Comparison of ENCODE assay signal across 39 mouse cellular contexts in genomic region chr3:96416056-96416455, GRCm38 (mm10). TPM values are rescaled to one million over a fixed set of nuclear protein-coding genes. Genes with fewer than 3 reads are reported as not detected.
"Had no signal": no experiment of that assay in that cellular context is flagged by ENCODE, and none has a peak within 500 bp of the region (broad histone marks: within the 10 kb centered on the region; RNA-seq: fewer than 3 reads in every experiment).

No protein-coding gene starts in this region.

- DNase-seq: cerebellum, adult 8-10 months; cerebellum, adult 9-10 months; cerebellum, adult 9-11 months; cerebellum, postnatal 10 days; cerebellum, postnatal 14 days; cerebellum, postnatal 25 days; cerebellum, postnatal 36 days; embryo, embryonic 11 days; forebrain, postnatal 0 days; gastrocnemius, adult 2 months; gastrocnemius, postnatal 10 days; gastrocnemius, postnatal 14 days; gastrocnemius, postnatal 25 days; gastrocnemius, postnatal 36 days; heart, adult 11 months; heart, adult 18-20 months; heart, adult 2 months had no signal

- H3K36me3 ChIP-seq: embryonic facial prominence, embryonic 15.5 days; forebrain, embryonic 12.5 days; forebrain, embryonic 15.5 days had no signal

- H3K4me2 ChIP-seq: embryonic facial prominence, embryonic 12.5 days; embryonic facial prominence, embryonic 13.5 days; embryonic facial prominence, embryonic 15.5 days; forebrain, embryonic 12.5 days; forebrain, embryonic 13.5 days; forebrain, embryonic 15.5 days had no signal

- H3K27me3 ChIP-seq: embryonic facial prominence, embryonic 15.5 days had no signal

- H3K4me1 ChIP-seq: embryonic facial prominence, embryonic 12.5 days; embryonic facial prominence, embryonic 15.5 days had no signal

- H3K4me3 ChIP-seq: embryonic facial prominence, embryonic 10.5 days; embryonic facial prominence, embryonic 12.5 days; embryonic facial prominence, embryonic 13.5 days; embryonic facial prominence, embryonic 15.5 days; forebrain, embryonic 10.5 days; forebrain, embryonic 12.5 days; forebrain, embryonic 13.5 days; forebrain, embryonic 15.5 days; gastrocnemius, adult 2 months; heart, adult 2 months had no signal

- ATAC-seq: forebrain, embryonic 13.5 days; forebrain, embryonic 14.5 days; forebrain, embryonic 15.5 days; forebrain, embryonic 16.5 days; forebrain, postnatal 0 days had no signal

- H3K9ac ChIP-seq: embryonic facial prominence, embryonic 12.5 days; embryonic facial prominence, embryonic 13.5 days; embryonic facial prominence, embryonic 15.5 days; forebrain, embryonic 12.5 days; forebrain, embryonic 13.5 days; forebrain, embryonic 15.5 days; forebrain, postnatal 0 days had no signal

- H3K27ac ChIP-seq: embryonic facial prominence, embryonic 10.5 days; embryonic facial prominence, embryonic 12.5 days; embryonic facial prominence, embryonic 13.5 days; embryonic facial prominence, embryonic 15.5 days; forebrain, embryonic 10.5 days; forebrain, embryonic 12.5 days; forebrain, embryonic 13.5 days; forebrain, embryonic 15.5 days; gastrocnemius, adult 2 months; heart, adult 2 months had no signal

- H3K9me3 ChIP-seq: embryonic facial prominence, embryonic 10.5 days; embryonic facial prominence, embryonic 12.5 days; embryonic facial prominence, embryonic 13.5 days; embryonic facial prominence, embryonic 15.5 days; forebrain, embryonic 10.5 days; forebrain, embryonic 12.5 days; forebrain, embryonic 13.5 days; forebrain, embryonic 15.5 days had no signal

RNA-seq across cellular contexts. Expression of gene BC107364, which starts 36.0 kb away (rescaled TPM):
- total RNA-seq: common myeloid progenitor, adult 5-6 weeks; forebrain, postnatal 0 days; gastrocnemius, adult 18-20 months; gastrocnemius, adult 2 months; gastrocnemius, adult 8-10 months; gastrocnemius, postnatal 10 days; gastrocnemius, postnatal 14 days; gastrocnemius, postnatal 25 days; gastrocnemius, postnatal 36 days; gastrocnemius, postnatal 4 days; granulocyte monocyte progenitor cell, adult 5-6 weeks; heart, adult 18-20 months; heart, adult 2 months had no signal
- polyA plus RNA-seq: cortical plate, adult 2 months; embryonic facial prominence, embryonic 10.5 days; embryonic facial prominence, embryonic 11.5 days; embryonic facial prominence, embryonic 14.5 days; erythroblast, embryonic 14.5 days; forebrain, embryonic 10.5 days; forebrain, embryonic 11.5 days; forebrain, embryonic 12.5 days; forebrain, embryonic 13.5 days; forebrain, embryonic 14.5 days; forebrain, embryonic 15.5 days; forebrain, embryonic 16.5 days; forebrain, postnatal 0 days; frontal cortex, adult 2 months; gonadal fat pad, adult 2 months; heart, adult 2 months had no signal
